Mouse (Mus musculus) testis, adult 2 months (tissue): ENCODE data around the gene Arhgap4.

ENCODE experiments used
- CTCF ChIP-seq: fragments of 200-500 bp; IDR thresholded peaks from 2 replicates; pipeline ENCODE4 v1.5.1; 2012; ENCODE audit warnings: low read depth, mild to moderate bottlenecking, inconsistent platforms, low read length, moderate library complexity; ENCODE audit not compliant: control insufficient read depth, insufficient read depth, insufficient replicate concordance
- POLR2A ChIP-seq: fragments of 200-500 bp; IDR thresholded peaks from 2 replicates; pipeline ENCODE4 v1.6.1; 2012; ENCODE audit warnings: low read depth, mild to moderate bottlenecking, inconsistent platforms, low read length, moderate library complexity; ENCODE audit not compliant: control insufficient read depth

DNA sequence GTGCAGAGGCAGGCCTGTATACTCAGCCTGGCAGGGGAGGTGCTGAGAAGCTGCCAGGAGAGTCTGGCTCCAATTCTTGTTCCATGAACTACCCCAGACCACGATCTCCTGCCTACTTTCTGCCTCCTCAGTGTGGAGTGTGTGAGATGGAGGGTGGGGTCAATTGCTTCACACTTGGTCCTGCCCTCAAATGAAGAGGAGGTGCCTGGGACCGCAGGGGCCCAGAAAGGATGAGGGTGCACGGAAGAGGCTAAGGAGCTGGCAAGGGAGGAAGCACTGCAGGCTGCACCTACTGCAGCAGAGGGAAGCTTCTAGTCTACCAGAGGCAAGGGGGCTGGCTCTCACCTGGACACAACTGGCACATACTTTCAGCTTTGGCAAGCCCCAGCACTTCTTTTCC lies 42.7 kb upstream of the Arhgap4 start:
- TF ChIP-seq POLR2A: no peak
- no peak for TF ChIP-seq CTCF
